Mouse (Mus musculus) cerebellum, adult (tissue): Measurements from ENCODE around the gene Pcp4.

ENCODE experiments used
- ATAC-seq: cut with Nextera tagmentation; 2 replicates; pipeline ENCODE4 v1.9.2; 2017; ENCODE audit warnings: mild to moderate bottlenecking, moderate library complexity, mixed read lengths; ENCODE audit not compliant: insufficient number of reproducible peaks, low FRiP score, low TSS enrichment

Pcp4 gene

GRCm38 (mm10) chr16:96487007-96487684 lies 19.7 kb downstream of the Pcp4 start:
- no peak for ATAC-seq

GRCm38 (mm10) chr16:96488038-96488437 lies 20.6 kb downstream of the Pcp4 start:
- no peak for ATAC-seq

- ATAC-seq: no peak
Measured at GRCm38 (mm10) chr16:96491530-96491929, 24.1 kb downstream of the Pcp4 start.

- no peak for ATAC-seq
Measured at GRCm38 (mm10) chr16:96494079-96494478, 26.7 kb downstream of the Pcp4 start.

GRCm38 (mm10) chr16:96498951-96499350 lies 31.5 kb downstream of the Pcp4 start:
- ATAC-seq: no peak

- ATAC-seq: no peak
Measured at GRCm38 (mm10) chr16:96501241-96501640, 33.8 kb downstream of the Pcp4 start.

- ATAC-seq: no peak
Measured at GRCm38 (mm10) chr16:96502586-96502985, 35.2 kb downstream of the Pcp4 start.

- no peak for ATAC-seq
Measured at GRCm38 (mm10) chr16:96514466-96514865, 47.1 kb downstream of the Pcp4 start.

- no peak for ATAC-seq
Measured at GRCm38 (mm10) chr16:96527476-96527875, 60.1 kb downstream of the Pcp4 start.

GRCm38 (mm10) chr16:96528471-96528870 lies 61.1 kb downstream of the Pcp4 start:
- no peak for ATAC-seq

GRCm38 (mm10) chr16:96529896-96530568 lies 62.6 kb downstream of the Pcp4 start:
- ATAC-seq: no peak

GRCm38 (mm10) chr16:96530569-96530898 lies 63.1 kb downstream of the Pcp4 start:
- no peak for ATAC-seq

GRCm38 (mm10) chr16:96531029-96531428 lies 63.6 kb downstream of the Pcp4 start:
- ATAC-seq: no peak

GRCm38 (mm10) chr16:96533710-96534109 lies 66.3 kb downstream of the Pcp4 start:
- no peak for ATAC-seq

GRCm38 (mm10) chr16:96535271-96535670 lies 67.9 kb downstream of the Pcp4 start:
- no peak for ATAC-seq

GRCm38 (mm10) chr16:96536426-96536825 lies 69.0 kb downstream of the Pcp4 start:
- no peak for ATAC-seq

GRCm38 (mm10) chr16:96539091-96539490 lies 71.7 kb downstream of the Pcp4 start:
- ATAC-seq: no peak

GRCm38 (mm10) chr16:96541056-96541455 lies 73.7 kb downstream of the Pcp4 start:
- ATAC-seq: no peak

GRCm38 (mm10) chr16:96552680-96553079 lies 85.3 kb downstream of the Pcp4 start:
- ATAC-seq: no peak

- no peak for ATAC-seq
Measured at GRCm38 (mm10) chr16:96555412-96555811, 88.0 kb downstream of the Pcp4 start.

GRCm38 (mm10) chr16:96556621-96557020 lies 89.2 kb downstream of the Pcp4 start:
- no peak for ATAC-seq

- no peak for ATAC-seq
Measured at GRCm38 (mm10) chr16:96558341-96558740, 90.9 kb downstream of the Pcp4 start.
